Mouse (Mus musculus) lung, postnatal 4 days (tissue): ENCODE measurements at regions not wholly inside any gene's neighbourhood (a gene's known extent, or its start where the extent isn't known, plus 50 kb on each side); places are given as distances from the start of the nearest gene placed in this dataset.

Experiments used
- DNase-seq, 2 experiments: peaks; one replicate each; pipeline ENCODE4 v3.0.0; 2021

DNA sequence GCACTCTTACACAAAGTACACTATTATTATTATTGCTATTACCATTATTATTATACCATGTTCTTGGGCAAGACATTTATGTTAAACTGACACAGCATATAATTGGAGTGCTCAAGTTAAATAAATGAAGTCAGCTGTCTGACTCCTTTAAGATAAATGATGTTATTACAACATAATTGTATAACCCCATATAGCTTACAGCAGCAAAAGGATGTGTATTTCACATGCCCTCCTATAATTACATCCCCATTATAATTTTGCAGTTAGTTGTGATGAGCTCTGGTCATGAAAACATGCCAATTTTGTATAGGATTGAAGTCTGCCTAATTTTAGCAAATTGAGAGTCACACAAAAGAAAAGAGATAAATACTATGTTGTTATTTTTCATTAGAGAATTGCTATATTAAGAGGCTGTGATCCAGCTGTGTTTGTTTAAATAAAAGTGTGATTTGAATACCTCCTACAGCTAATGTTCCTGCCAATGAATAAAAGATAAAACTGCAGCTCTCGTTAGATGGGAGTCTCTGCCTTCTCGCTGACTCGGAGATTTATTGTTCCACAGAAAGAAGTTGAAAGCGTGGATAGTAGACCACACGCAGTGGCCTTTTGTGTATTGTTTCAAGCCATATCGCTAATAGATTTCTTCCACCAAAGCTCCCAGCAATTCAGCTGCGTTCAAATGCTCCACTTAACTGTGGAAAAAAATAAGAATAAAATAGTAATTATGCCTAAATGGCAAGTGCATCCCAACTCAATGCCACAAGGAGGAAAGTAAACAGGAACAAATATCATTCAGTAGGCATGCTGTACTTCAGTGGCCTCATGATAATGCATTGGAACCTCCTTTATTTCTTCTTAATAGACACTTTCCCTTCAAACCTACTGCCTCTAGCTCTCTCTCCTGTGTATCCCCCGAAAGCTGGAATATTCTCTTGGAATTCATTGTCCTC is 194.9 kb upstream of the Gm10192 start:
- no peak for DNase-seq

DNA sequence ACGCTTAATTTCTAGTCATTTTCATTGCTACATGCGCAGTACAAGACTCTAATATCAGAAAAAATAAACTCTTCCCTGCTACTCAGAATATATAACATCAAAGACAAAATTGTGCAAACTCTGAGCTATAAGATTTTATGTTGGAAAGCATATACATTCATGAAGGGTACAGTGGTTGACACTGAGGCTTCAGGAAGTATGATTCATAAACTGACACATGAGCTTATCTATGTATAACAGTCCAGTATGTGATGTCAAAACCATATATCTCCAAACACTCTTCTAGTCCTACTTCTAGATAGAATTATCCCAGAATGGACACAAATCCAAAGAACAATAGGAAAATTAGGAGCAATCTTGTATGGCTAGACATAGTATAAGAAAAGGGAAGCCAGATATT is 177.5 kb upstream of the Gm10192 start:
- DNase-seq: no peak

DNA sequence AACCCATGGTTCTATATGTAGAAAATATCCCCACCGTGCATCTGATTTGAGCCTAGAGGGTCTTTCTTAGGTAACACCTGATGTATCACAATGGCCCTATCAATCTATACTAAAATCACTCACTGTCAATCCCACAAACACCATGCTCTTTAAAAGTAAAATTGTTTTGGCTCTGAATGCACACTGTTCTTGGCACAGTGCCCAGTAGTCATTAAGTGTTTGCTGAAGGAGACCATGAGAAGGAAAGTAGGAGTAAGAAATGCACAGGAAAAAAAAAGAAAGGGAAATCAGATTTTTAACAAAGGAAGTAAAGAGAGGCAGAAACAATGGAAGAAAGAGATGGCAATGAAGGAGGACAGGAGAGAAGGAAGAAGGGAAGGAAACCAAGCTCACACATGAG is 175.0 kb upstream of the Gm10192 start:
- DNase-seq: peak in 1 of 2 experiments; percentile 21

DNA sequence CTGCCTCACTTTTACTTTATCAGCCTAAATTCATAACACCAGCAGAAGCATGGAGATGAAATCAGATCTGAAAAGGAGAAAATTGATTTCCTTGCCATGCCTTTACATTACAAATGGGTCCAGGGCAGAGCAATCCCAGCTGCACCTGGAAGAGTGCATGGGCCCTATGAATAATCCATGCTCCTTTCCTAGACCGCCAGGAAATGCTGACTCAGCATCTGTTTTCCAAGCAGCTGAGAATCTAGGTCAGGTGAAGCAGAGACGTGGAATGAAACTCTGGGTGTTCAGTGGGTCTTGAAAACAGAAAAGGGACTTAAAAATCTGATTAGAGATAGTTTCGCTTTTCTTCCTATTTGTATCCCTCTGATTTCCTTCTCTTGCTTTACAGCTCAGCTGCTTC is 163.8 kb upstream of the Gm10192 start:
- no peak for DNase-seq

DNA sequence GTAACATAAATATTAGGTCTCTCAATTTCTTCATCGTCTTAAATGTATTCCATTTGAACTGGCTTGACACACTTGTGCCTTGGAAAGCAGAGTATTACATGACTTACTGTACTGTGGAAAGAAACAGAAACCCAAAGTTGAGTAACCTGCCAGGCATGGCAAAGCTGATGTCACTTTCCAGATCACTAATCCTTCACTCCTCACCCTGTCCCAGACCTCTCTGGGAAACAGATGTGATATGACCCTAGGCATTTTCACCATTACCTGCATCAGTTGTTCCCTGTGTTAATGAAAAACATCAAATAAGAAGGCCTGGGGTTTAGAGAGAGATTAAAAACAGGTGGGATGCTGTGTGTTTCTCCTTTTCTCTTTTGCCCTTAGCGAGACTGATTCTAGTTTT is 161.4 kb upstream of the Gm10192 start:
- no peak for DNase-seq

DNA sequence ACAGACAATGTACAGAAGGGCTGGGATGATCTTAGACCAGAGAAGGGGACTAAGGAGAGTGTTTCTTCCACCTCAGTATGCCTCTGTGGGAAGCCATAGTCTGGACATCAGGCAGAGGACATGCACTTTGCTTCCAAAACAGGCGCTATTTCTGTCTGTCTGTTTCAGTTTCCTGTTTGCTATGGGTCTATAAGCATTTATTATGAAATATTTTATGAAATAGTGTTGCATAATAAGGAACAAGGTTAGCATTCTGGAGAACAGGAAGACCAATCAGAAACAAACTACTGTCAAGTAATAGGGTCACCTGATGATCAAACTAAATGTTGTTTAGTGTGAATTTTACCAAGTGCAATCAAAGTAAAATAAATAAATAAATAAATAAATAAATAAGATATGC is 160.4 kb upstream of the Gm10192 start:
- no peak for DNase-seq
